Mouse (Mus musculus) lung, postnatal 0 days (tissue): ENCODE results near the gene Pbrm1.

ENCODE experiments used
- CTCF ChIP-seq: IDR thresholded peaks from 2 replicates; pipeline ENCODE4 v1.5.1; 2016; ENCODE audit warnings: antibody characterized with exemption, mild to moderate bottlenecking
- EP300 ChIP-seq: IDR thresholded peaks from 2 replicates; pipeline ENCODE4 v1.6.1; 2016; ENCODE audit warnings: antibody characterized with exemption, mild to moderate bottlenecking, control low read depth

DNA sequence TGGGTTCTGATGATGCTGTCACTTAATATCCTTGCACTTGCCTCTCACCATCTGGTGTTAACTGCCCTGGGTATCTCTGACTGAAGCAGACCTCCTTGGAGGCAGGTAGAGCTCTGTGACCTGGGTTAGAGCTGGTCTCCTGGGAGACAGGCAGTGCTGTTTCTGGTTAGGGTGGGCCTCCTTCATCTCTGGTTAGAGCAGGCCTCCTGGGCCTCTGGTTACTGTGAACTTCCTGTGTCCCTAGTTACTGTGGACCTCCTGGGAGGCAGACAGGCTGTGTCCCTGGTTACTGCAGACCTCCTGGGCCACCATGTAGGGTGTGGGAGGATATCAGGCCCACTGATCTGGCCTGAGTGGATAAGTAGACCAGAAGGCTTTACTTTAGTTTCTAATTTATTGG lies 22.5 kb upstream of the Pbrm1 start:
- TF ChIP-seq CTCF (no peak), EP300 (no peak)
